Mouse (Mus musculus) heart, postnatal 10 days (tissue): Measurements from ENCODE around the gene Cln3. TPM values are rescaled to one million over a fixed set of nuclear protein-coding genes. Genes with fewer than 3 reads are reported as not detected.

Source experiments
- DNase-seq, 2 experiments: peaks; one replicate each; pipeline ENCODE4 v3.0.0; 2021
- intact Hi-C: fragments of 180-260 bp; cut with DNase I; formaldehyde crosslinking; loops from one replicate; pipeline ENCODE4 v1.15.1; 2025
- total RNA-seq, 2 experiments: library from RNA; stranded (reverse); gene quantifications; 2 replicates each; pipeline ENCODE4 v1.2.3; 2021

The Cln3 gene
- total RNA-seq, 2 experiments from 2014 or later = 14.7 to 16.6 TPM

- DNase-seq = no peak
- intact Hi-C loops = no loop called here
Observed at GRCm38 (mm10) chr7:126596414-126596813, 10.8 kb upstream of the Cln3 start.

- DNase-seq = no peak
- intact Hi-C loops = no loop called here
Observed at GRCm38 (mm10) chr7:126595890-126596289, 10.3 kb upstream of the Cln3 start.

- DNase-seq = no peak
- intact Hi-C loops = no loop called here
Observed at GRCm38 (mm10) chr7:126594862-126595561, 9.4 kb upstream of the Cln3 start, which contains the start of gene Il27. TSS of gene Il27 (minus strand) at chr7:126594941.

DNA sequence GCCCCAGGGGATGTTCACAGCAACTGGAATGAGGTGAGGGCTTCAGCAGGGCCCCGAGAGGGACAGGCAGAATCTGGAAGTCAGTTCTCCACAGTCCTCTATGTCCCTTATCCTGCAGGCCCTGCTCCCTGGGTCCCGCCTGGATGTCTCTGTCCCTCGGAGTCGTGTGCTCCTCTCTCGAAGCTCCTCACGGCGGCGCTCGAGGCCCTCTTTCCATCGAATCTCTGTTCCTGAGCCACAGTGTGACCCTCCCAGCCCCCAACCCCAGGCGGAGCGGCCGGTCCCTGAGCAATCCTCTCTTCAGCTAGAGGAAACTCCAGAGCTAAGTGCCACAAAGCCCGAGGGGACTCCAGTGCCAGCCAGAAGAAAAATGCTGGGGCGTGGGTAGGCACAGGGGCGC is 2.2 kb upstream of the Cln3 start:
- DNase-seq = peak; percentile 48 to 72
- intact Hi-C loops = loop anchor here (2.0 kb wide), 1 partner anchor 49 kb away; no protein-coding TSS in a partner anchor

GRCm38 (mm10) chr7:126586839-126587238 is 1.2 kb upstream of the Cln3 start:
- DNase-seq = no peak
- intact Hi-C loops = loop anchor here (2.0 kb wide), 1 partner anchor 50 kb away; no protein-coding TSS in a partner anchor

DNA sequence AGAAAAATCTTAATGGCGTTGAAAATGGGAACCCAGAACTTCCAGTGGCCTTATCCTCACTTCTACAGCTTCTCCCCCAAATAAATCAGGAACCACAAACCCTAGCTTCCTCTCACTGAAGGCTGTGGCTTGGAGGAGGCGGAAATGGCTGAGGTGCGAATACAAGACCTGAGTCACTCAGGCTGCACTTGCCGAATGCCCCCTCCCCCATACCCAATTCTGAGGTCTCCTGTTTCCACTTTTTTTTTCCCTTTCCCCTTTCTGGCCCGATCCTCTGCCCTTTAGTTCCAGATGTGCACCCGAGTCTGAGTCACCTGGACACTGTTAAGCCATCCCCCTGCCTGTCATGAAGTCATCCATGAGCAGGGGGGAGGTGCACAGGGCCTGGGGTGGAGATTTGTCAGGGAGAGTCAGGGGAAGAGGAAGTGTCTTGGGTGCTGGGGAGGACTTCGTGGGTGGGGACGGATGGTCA is 1.1 kb downstream of the Cln3 start, which contains the start of gene Apobr:
Apobr (plus strand) TSS at position 437 of the 472 bp plus-strand sequence.
- DNase-seq = no peak
- intact Hi-C loops = no loop called here

DNA sequence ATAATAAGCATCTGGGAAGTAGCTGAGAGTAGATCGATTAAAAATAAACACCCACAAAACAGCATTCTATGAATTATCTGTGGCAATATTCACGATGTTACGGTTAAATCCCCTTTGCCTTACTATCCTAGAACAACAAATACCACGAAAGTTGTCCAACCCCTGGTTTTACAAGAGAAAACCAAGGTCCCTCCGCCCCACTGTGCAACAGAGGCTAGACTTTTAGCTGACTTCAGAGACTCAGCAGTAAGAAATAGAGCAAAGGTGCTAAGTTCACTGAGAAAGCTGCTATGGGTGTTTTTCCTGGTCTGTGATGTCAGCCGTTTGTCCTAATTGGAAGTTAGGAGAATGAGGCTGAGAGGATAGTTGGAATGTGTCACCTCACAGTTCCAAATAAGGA is 1.9 kb downstream of the Cln3 start:
- no peak for DNase-seq
- intact Hi-C loops = no loop called here

- intact Hi-C loops = no loop called here
Observed at GRCm38 (mm10) chr7:126583251-126583709, 2.3 kb downstream of the Cln3 start.

GRCm38 (mm10) chr7:126582759-126583158 is 2.9 kb downstream of the Cln3 start:
- peak in 1 of 2 experiments; percentile 48 for DNase-seq
- intact Hi-C loops = no loop called here

More at GRCm38 (mm10) chr7:126583251-126583709, 2.3 kb downstream of the Cln3 start:
- DNase-seq = peak; percentile 90

DNA sequence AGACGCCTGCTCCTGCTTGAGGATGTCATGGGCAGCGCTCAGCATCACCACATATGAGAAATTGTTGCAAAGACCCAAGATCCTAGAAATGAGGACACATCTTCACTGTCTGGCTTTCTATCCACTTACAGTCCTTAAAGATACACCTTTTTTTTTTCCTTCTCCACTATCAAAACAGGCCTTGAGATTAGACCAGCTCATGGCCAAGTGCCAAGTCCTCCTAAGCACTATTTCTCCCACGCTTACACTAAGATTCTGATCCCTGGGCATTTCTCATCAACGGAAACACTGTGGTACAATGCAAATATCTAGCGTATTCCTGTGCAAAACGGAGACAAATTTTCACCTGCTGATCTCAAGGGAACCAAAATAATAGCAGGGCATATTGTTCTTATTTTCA is 4.0 kb downstream of the Cln3 start:
- intact Hi-C loops = no loop called here
- no peak for DNase-seq

DNA sequence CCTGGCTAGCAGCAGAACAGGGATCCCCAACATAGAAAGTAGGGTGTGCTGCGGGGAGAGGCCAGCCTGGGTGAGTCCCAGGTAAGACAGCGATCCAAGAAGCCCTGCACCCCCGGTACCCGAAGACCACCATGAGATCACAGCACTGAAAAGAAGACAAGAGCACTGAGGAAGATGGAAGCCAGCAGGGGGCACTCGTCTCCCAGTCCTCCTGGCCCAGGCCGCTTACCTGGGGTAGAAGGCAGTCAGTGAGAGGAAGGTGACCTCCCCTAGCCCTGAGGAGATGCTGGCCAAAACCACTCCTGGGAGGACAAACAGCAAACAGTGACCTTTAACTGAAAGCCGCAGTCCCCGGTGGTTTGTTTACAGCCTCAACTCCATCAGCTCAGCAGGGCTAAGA is 6.4 kb downstream of the Cln3 start:
- intact Hi-C loops = loop anchor here (2.0 kb wide), 2 partner anchors 58 to 116 kb away; partner anchors contain the start of genes Bola2 and Slx1b
- peak; percentile 40 to 59 for DNase-seq

DNA sequence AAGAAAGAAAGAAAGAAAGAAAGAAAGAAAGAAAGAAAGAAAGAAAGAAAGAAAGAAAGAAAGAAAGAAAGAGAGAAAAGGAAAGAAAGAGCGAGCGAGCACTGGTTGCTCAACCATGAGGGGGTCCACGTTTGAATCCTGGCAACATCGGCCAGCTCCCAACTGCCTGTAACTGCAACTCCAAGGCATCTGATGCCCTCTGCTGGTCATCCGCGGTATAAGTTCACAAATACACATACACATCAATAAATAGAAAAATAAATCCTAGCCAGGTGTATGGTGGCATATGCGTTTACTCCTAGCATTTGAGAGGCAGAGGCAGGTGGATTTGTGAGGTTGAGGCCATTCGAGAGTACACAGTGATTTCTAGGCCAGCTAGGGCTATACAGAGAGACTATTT is 8.7 kb downstream of the Cln3 start:
- intact Hi-C loops = no loop called here
- peak in 1 of 2 experiments; percentile 63 for DNase-seq

- intact Hi-C loops = no loop called here
- DNase-seq = peak; percentile 90 to 92
Observed at GRCm38 (mm10) chr7:126566094-126566765, 19.4 kb downstream of the Cln3 start, which contains the start of gene Eif3c. TSS of gene Eif3c (minus strand) at chr7:126566411.

DNA sequence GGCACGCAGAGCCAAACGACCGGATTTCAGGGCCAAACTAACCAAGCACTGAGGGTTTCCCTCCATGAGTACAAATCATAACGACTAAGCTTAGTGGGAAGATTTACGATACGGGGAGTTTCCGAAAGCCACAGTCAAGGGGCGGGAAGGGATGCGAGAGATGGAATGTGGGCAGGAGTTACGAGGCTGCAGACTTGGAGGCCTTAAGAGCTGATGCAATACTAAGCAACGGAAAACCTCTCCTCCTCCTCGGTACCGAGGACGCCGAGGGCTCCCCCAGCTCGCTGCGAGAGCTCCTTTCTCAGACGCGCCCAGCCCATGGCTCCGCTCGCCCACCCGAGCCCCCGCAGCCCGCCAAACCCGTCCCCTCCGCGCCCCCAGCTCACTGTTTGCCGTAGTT is 19.9 kb downstream of the Cln3 start:
- intact Hi-C loops = no loop called here
- no peak for DNase-seq

- DNase-seq = no peak
- intact Hi-C loops = no loop called here
Observed at GRCm38 (mm10) chr7:126556635-126557034, 29.0 kb downstream of the Cln3 start.

DNA sequence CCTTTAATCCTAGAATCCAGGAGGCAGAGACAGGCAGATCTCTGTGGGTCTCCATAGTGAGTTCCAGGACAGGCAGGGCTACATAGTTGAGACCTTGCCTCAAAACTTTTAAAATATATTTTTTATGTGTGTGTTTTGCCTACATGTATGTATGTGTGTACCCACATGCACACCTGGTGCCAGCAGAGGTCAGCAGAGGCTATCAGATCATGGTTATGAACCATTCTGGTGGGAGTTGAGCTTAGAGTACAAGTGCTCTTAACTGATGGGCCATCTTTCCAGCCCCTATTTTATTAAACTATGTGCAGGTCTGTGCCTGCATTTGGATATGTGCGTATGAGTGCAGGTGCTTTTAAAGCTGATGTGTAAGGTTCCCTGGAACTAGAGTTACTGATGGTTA is 30.8 kb downstream of the Cln3 start:
- intact Hi-C loops = no loop called here
- DNase-seq = no peak

GRCm38 (mm10) chr7:126545631-126546030 is 40.0 kb downstream of the Cln3 start:
- DNase-seq = no peak
- intact Hi-C loops = no loop called here

DNA sequence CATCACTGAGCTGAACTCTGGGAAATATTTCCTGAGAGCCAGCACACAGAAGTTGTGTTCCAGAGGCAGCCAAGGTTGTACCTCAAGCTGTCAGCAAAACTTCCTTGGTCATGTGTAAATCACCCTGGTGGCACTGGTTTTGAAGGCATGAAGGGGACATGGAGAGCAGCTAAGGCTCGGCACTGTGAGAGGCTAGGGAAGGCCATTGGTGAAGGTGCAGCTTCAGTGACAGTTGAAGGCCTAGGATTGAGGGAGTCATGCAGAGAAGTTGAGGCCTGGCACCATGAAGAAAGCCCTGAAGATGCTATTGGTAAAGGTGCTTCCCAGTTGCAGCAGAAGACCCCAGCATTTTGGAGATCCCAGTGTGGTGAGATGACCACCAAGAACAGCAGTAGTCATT is 44.0 kb downstream of the Cln3 start:
- intact Hi-C loops = no loop called here
- no peak for DNase-seq

DNA sequence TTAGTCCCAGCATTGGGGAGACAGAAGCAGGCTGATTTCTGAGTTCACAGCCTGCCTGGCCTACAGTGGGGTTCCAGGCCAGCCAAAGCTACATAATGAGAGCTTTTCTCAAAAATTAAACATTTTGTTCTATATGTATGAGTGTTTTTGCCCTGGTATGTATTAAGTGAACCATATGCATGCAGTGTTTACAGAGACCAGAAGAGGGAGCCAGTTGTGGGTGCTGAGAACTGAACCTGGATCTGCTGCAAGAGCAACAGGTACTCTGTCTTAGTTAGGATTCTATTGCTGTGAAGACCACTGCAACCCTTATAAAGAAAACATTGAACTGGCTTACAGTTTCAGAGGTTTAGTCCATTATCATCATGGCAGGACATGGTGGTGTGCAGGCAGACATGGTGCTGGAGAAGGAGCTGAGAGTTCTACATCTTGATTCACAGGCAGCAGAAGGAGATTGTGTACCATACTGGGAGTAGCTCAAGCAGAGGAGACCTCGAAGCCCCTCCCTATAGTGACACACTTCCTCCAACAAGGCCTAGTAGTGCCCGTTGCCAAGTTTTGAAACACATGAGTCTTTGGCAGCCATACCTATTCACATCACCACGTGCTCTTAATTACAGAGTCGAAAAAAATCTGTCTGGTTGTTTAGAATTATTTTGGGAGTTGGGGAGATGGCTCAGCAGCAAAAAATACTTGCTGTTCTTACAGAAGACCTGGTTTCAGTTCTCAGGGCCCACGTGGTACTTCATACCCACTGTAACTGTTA is 47.6 kb downstream of the Cln3 start:
- DNase-seq = peak; percentile 16 to 25

DNA sequence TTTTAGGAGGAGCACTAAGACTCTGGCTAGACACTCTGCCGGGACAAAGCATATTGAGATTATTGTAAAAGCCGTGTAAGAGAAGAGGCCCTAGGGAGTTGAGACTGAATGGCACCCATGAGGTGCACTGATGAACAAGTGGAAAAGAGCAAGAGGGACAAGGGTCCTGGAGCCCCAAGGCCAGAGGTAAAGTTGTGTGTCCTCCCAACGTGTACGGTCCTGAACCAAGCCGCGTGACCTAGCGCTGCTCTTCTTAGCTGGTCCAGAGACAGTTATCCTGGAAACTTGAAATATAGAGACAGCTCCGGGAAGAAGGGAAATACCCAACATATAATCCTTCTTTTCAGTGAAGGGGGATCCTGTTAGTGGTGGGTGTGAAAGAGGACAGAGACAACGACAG is 49.2 kb downstream of the Cln3 start:
- intact Hi-C loops = no loop called here
- DNase-seq = no peak

More for the DNA sequence above, 47.6 kb downstream of the Cln3 start:
- intact Hi-C loops = no loop called here

- intact Hi-C loops = no loop called here
- peak; percentile 20 to 27 for DNase-seq
Observed at GRCm38 (mm10) chr7:126535766-126536165, 49.9 kb downstream of the Cln3 start.
